Mouse (Mus musculus): Measurements from ENCODE around the gene Nol9.

DNA sequence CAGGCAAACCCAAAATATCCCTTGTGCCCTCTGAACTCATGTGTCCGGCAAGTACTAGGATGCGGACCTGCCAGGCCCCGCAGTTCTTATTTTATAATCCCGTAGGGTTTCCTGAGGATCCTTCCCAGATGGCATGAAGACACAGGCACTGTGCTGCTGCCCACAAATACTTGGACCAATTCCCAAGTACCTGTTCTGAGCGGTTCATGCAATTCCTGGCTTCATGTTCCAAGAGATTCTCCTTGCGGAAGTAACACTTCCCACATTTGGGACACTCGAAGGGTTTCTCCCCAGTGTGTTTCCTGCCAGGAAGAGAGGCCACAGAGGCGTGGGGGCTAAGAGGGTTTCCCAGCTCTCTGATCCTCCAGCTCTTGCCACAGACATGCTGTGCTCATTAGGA, 16.6 kb upstream of the Nol9 start:
- TF ChIP-seq EP300 (IDR thresholded peaks at IDR 0.05; ENCODE audit: low read depth in 1 of 2, low read length in 2 of 2) = no peak
- TF ChIP-seq POLR2A (IDR thresholded peaks at IDR 0.05; ENCODE audit: control insufficient read depth in 1 of 2, insufficient read depth in 1 of 2, low read depth in 1 of 2, low read length in 2 of 2, poor library complexity in 1 of 2) = no peak
- no peak for TF ChIP-seq ELF1 (IDR thresholded peaks at IDR 0.05; ENCODE audit: low read depth, low read length)

All from MEL (cell line).